In the genomic region with DNA sequence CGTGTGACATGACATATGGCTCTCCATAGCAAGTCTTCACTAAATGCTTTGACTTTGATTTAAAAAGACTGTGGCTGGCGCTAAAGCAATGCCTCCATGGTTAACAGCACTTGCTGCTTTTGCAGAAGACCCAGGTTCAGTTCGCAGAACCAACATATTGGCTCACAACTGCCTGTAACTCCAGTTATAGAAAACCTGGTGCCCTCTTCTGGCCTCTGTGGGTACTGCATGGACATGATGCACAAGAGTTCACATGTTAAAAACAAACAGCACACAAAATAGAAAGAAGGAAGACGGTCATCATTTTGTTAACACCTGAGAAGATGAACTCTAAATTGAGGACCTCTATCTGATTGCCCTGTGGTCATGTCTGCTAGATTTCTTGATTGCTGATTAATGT, we compare ENCODE assay signal across 9 mouse cellular contexts.
A peak's percentile ranks its signal among the peaks of the same experiment; 100 is the strongest.
DNase-seq lines count a peak whose midpoint lies in the region; ATAC-seq and TF ChIP-seq lines count a peak whose summit lies in the region.
"Had no signal": no experiment of that assay in that cellular context is flagged by ENCODE, and none has a peak within 500 bp of the region (broad histone marks: within the 10 kb centered on the region; RNA-seq: fewer than 3 reads in every experiment).

No protein-coding gene starts in this region.

- TF ChIP-seq CTCF in heart, postnatal 0 days (IDR thresholded peaks at IDR 0.05; ENCODE audit: low read depth), result peak; percentile 18; the same call in 1 of the 2 replicates

- H3K9me3 ChIP-seq in heart, postnatal 0 days (replicated peaks; ENCODE audit: control insufficient read depth, low read length), result no peaks in the 10 kb centered on the region
- H3K9me3 ChIP-seq: midbrain, embryonic 13.5 days had no signal

- H3K27ac ChIP-seq in heart, postnatal 0 days (ENCODE audit: low read depth), result no peak overlapping the region
- H3K27ac ChIP-seq: midbrain, embryonic 13.5 days had no signal

- no peak overlapping the region for H3K9ac ChIP-seq in heart, postnatal 0 days (replicated peaks; ENCODE audit: low read depth, low read length)
- H3K9ac ChIP-seq: midbrain, embryonic 13.5 days had no signal

- 79% methylated on average over 4 of the region's 4 CpGs for WGBS in heart, postnatal 0 days

- no peak overlapping the region for H3K4me3 ChIP-seq in heart, postnatal 0 days (ENCODE audit: low read depth, low read length)
- H3K4me3 ChIP-seq: midbrain, embryonic 13.5 days had no signal

- ATAC-seq in heart, postnatal 0 days (ENCODE audit: insufficient read depth, low read depth), result no peak
- ATAC-seq in erythroid progenitor cell, adult 5-6 weeks (replicated peaks; ENCODE audit: low FRiP score, poor library complexity, severe bottlenecking), result no peak
- ATAC-seq: midbrain, embryonic 13.5 days had no signal

- no peak for TF ChIP-seq EP300 in heart, postnatal 0 days (IDR thresholded peaks at IDR 0.05; ENCODE audit: low read depth)

- H3K4me2 ChIP-seq in heart, postnatal 0 days (ENCODE audit: low read depth, low read length), result no peak overlapping the region
- H3K4me2 ChIP-seq: midbrain, embryonic 13.5 days had no signal

- DNase-seq in heart, postnatal 0 days (ENCODE audit: low spot score), result no peak
- DNase-seq in heart, adult 8-10 months (ENCODE audit: low spot score), result no peak
- peak; percentile 17 for DNase-seq in retina, postnatal 1 day
- DNase-seq in retina, embryonic 14.5 days (ENCODE audit: low spot score), result no peak
- DNase-seq in adrenal gland, postnatal 25 days, result peak; percentile 35
- DNase-seq in lung, postnatal 10 days, result peak; percentile 15
- DNase-seq in urinary bladder, postnatal 36 days (ENCODE audit: low spot score in 2 of 2), result no peak

- H3K27me3 ChIP-seq in heart, postnatal 0 days (ENCODE audit: control insufficient read depth, insufficient read depth, low read length), result no peaks in the 10 kb centered on the region
- H3K27me3 ChIP-seq: midbrain, embryonic 13.5 days had no signal

- no peaks in the 10 kb centered on the region for H3K36me3 ChIP-seq in heart, postnatal 0 days (replicated peaks; ENCODE audit: control insufficient read depth, insufficient read depth, low read length)
- H3K36me3 ChIP-seq: midbrain, embryonic 13.5 days had no signal

- no peaks in the 10 kb centered on the region for H3K4me1 ChIP-seq in heart, postnatal 0 days (ENCODE audit: control insufficient read depth, insufficient read depth)
- H3K4me1 ChIP-seq: midbrain, embryonic 13.5 days had no signal

Comparison
In these comparisons a context has a peak if more than half of its experiments do, and no peak if none do; other contexts are left out.
1. DNase-seq: peak in retina, postnatal 1 day (single experiment), adrenal gland, postnatal 25 days (single experiment) and lung, postnatal 10 days (single experiment); none in heart, postnatal 0 days (single experiment), heart, adult 8-10 months (single experiment), retina, embryonic 14.5 days (single experiment) and urinary bladder, postnatal 36 days (0 of 2).